In the genomic region with DNA sequence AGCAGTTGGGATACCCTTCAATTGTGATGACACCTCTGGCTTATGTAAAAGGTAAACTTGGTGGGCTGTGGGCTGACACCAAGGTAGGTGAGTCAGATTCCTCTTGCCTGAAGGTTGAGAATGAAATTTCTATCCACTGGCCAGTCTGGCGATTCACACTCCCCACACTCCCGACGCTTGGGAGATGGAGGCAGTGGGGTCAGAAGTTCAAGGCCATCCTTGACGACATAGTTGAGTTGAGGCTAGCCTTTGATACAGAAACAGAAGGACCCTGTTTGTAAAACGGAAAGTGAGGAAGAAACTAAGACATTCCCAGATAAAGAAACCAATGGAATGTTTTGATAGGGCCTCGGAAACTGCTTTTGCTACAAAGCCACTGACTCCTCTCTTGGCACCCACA, we compare ENCODE assay signal across 41 mouse cellular contexts. TPM values are rescaled to one million over a fixed set of nuclear protein-coding genes. Genes with fewer than 3 reads are reported as not detected.
"Had no signal": no experiment of that assay in that cellular context is flagged by ENCODE, and none has a peak within 500 bp of the region (broad histone marks: within the 10 kb centered on the region; RNA-seq: fewer than 3 reads in every experiment).

No protein-coding gene starts in this region.

- ATAC-seq: forebrain, postnatal 0 days; hindbrain, postnatal 0 days; intestine, embryonic 16.5 days had no signal

- H3K4me3 ChIP-seq: heart, adult 2 months; heart, embryonic 13.5 days; heart, embryonic 15.5 days; hindbrain, embryonic 13.5 days; hindbrain, embryonic 15.5 days; limb, embryonic 10.5 days; limb, embryonic 12.5 days; liver, embryonic 13.5 days had no signal

- H3K9ac ChIP-seq: forebrain, postnatal 0 days; heart, embryonic 13.5 days; heart, embryonic 15.5 days; hindbrain, embryonic 13.5 days; hindbrain, embryonic 15.5 days; limb, embryonic 12.5 days; liver, embryonic 13.5 days had no signal

- H3K36me3 ChIP-seq: heart, embryonic 13.5 days; heart, embryonic 15.5 days; hindbrain, embryonic 13.5 days; hindbrain, embryonic 15.5 days; limb, embryonic 10.5 days; limb, embryonic 12.5 days; liver, embryonic 13.5 days had no signal

- H3K9me3 ChIP-seq: heart, embryonic 13.5 days; heart, embryonic 15.5 days; hindbrain, embryonic 13.5 days; hindbrain, embryonic 15.5 days; limb, embryonic 10.5 days; limb, embryonic 12.5 days; liver, embryonic 13.5 days had no signal

- H3K27ac ChIP-seq: heart, adult 2 months; heart, embryonic 13.5 days; heart, embryonic 15.5 days; hindbrain, embryonic 13.5 days; hindbrain, embryonic 15.5 days; hindbrain, postnatal 0 days; limb, embryonic 10.5 days; limb, embryonic 12.5 days; liver, embryonic 13.5 days had no signal

- H3K27me3 ChIP-seq: heart, embryonic 13.5 days; heart, embryonic 15.5 days; hindbrain, embryonic 13.5 days; hindbrain, embryonic 15.5 days; limb, embryonic 12.5 days; liver, embryonic 13.5 days had no signal

- H3K4me2 ChIP-seq: heart, embryonic 11.5 days; heart, embryonic 13.5 days; heart, embryonic 15.5 days; hindbrain, embryonic 13.5 days; hindbrain, embryonic 15.5 days; limb, embryonic 12.5 days; liver, embryonic 11.5 days; liver, embryonic 13.5 days had no signal

- DNase-seq: forebrain, postnatal 0 days; gastrocnemius, postnatal 14 days; gastrocnemius, postnatal 36 days; heart, adult 11 months; heart, adult 2 months; heart, postnatal 14 days; heart, postnatal 36 days; kidney, adult 11 months; kidney, adult 8-10 months; kidney, postnatal 14 days; kidney, postnatal 36 days; layer of hippocampus, postnatal 36 days; liver; liver, embryonic 13.5 days had no signal

- H3K4me1 ChIP-seq: limb, embryonic 10.5 days; limb, embryonic 12.5 days had no signal

RNA-seq across cellular contexts. Expression of gene Trim50, which starts 46.3 kb away (rescaled TPM):
- total RNA-seq: forebrain, postnatal 0 days; gastrocnemius, adult 18-20 months; gastrocnemius, adult 8-10 months; gastrocnemius, postnatal 14 days; gastrocnemius, postnatal 36 days; heart, postnatal 14 days; heart, postnatal 36 days; hematopoietic stem cell, adult 5-6 weeks; hindbrain, postnatal 0 days; layer of hippocampus, adult 18-20 months; layer of hippocampus, adult 8-10 months; layer of hippocampus, postnatal 14 days; layer of hippocampus, postnatal 36 days; left cerebral cortex, adult 18-20 months; left cerebral cortex, adult 8-10 months; left cerebral cortex, postnatal 14 days; left cerebral cortex, postnatal 36 days had no signal
- polyA plus RNA-seq: forebrain, postnatal 0 days; gonadal fat pad, adult 2 months; heart, adult 2 months; heart, embryonic 11.5 days; heart, embryonic 13.5 days; heart, embryonic 15.5 days; hindbrain, embryonic 11.5 days; hindbrain, embryonic 13.5 days; hindbrain, embryonic 15.5 days; intestine, embryonic 14.5 days; kidney, embryonic 14.5 days; kidney, embryonic 16.5 days; large intestine, adult 2 months; limb, embryonic 10.5 days; limb, embryonic 12.5 days; limb, embryonic 14.5 days; liver, embryonic 11.5 days; liver, embryonic 13.5 days had no signal

RNA-seq across cellular contexts. Expression of gene Fkbp6, which starts 49.5 kb away (rescaled TPM):
- total RNA-seq: forebrain, postnatal 0 days; gastrocnemius, adult 18-20 months; gastrocnemius, adult 8-10 months; gastrocnemius, postnatal 14 days; gastrocnemius, postnatal 36 days; hematopoietic stem cell, adult 5-6 weeks; hindbrain, postnatal 0 days; layer of hippocampus, postnatal 14 days; layer of hippocampus, postnatal 36 days; left cerebral cortex, adult 18-20 months; left cerebral cortex, postnatal 36 days had no signal
- polyA plus RNA-seq: forebrain, postnatal 0 days; gonadal fat pad, adult 2 months; heart, adult 2 months; heart, embryonic 15.5 days; kidney, embryonic 14.5 days; large intestine, adult 2 months; limb, embryonic 10.5 days; liver, embryonic 13.5 days had no signal
